Comparison of ENCODE assay signal across 16 mouse cellular contexts in the genomic region with DNA sequence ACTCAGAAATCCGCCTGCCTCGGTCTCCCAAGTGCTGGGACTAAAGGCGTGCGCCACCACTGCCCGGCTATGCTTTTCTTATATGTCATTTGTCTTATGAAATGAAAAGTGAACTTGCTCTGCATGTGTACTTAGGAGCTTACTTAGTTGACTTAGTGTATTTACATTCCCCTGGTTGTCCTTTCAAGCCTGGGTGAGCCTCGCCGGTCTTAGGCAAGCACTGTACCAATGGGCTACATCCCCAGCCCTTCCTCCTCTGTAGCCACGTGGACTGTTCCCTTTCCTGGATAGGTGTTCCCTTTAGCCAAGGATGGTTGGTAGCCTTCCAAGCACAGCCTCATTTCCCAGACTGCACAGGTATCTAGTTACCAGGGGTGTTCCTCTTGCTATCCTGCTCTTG. TPM values are rescaled to one million over a fixed set of nuclear protein-coding genes. Genes with fewer than 3 reads are reported as not detected.
A peak's percentile ranks its signal among the peaks of the same experiment; 100 is the strongest.
DNase-seq lines count a peak whose midpoint lies in the region; ATAC-seq and TF ChIP-seq lines count a peak whose summit lies in the region.
"Had no signal": no experiment of that assay in that cellular context is flagged by ENCODE, and none has a peak within 500 bp of the region (broad histone marks: within the 10 kb centered on the region; RNA-seq: fewer than 3 reads in every experiment).

No protein-coding gene starts in this region.

- WGBS in liver, embryonic 11.5 days = 77% methylated on average over 8 of the region's 8 CpGs
- WGBS in intestine, postnatal 0 days = 46% methylated on average over 8 of the region's 8 CpGs
- WGBS in lung, embryonic 15.5 days = 56% methylated on average over 8 of the region's 8 CpGs

- peak; percentile 39 for DNase-seq in liver
- no peak for DNase-seq in liver, embryonic 11.5 days (ENCODE audit: low spot score)
- DNase-seq in yolk sac, embryonic 10.5 days (ENCODE audit: low spot score) = peak; percentile 50
- no peak for DNase-seq in adrenal gland, adult 2 months
- DNase-seq in ovary, postnatal 10 days (ENCODE audit: low spot score) = no peak
- DNase-seq: cerebellum, adult 8-10 months; heart, postnatal 10 days; right cerebral cortex, adult 18-20 months had no signal

- H3K27me3 ChIP-seq in liver, embryonic 11.5 days (replicated peaks; ENCODE audit: control insufficient read depth, insufficient read depth, low read length) = no peaks in the 10 kb centered on the region
- H3K27me3 ChIP-seq in intestine, postnatal 0 days (replicated peaks; ENCODE audit: control insufficient read depth, insufficient read depth, low read length) = no peaks in the 10 kb centered on the region
- no peaks in the 10 kb centered on the region for H3K27me3 ChIP-seq in lung, embryonic 15.5 days
- H3K27me3 ChIP-seq: forebrain, embryonic 12.5 days had no signal

- no peak; the same call in 1 of the 2 replicates for ATAC-seq in liver, embryonic 11.5 days (replicated peaks; ENCODE audit: low FRiP score)
- ATAC-seq in intestine, postnatal 0 days = peak; percentile 38; the same call in 1 of the 2 replicates
- peak; percentile 84; the same call in 1 of the 2 replicates for ATAC-seq in lung, embryonic 15.5 days (ENCODE audit: borderline replicate concordance, extremely low read depth, low FRiP score, low TSS enrichment)
- ATAC-seq: hindbrain, embryonic 16.5 days had no signal

- no peaks in the 10 kb centered on the region for H3K9me3 ChIP-seq in liver, embryonic 11.5 days (ENCODE audit: control insufficient read depth, low read length)
- no peaks in the 10 kb centered on the region for H3K9me3 ChIP-seq in intestine, postnatal 0 days (ENCODE audit: control insufficient read depth)
- H3K9me3 ChIP-seq in lung, embryonic 15.5 days = no peaks in the 10 kb centered on the region
- H3K9me3 ChIP-seq: forebrain, embryonic 12.5 days; midbrain, embryonic 10.5 days had no signal

- H3K4me2 ChIP-seq in liver, embryonic 11.5 days = no peak overlapping the region
- H3K4me2 ChIP-seq in intestine, postnatal 0 days (replicated peaks; ENCODE audit: low read depth) = no peak overlapping the region
- no peak overlapping the region for H3K4me2 ChIP-seq in lung, embryonic 15.5 days
- H3K4me2 ChIP-seq: forebrain, embryonic 12.5 days had no signal

- no peak overlapping the region for H3K27ac ChIP-seq in liver, embryonic 11.5 days (ENCODE audit: low read depth, low read length)
- H3K27ac ChIP-seq in intestine, postnatal 0 days (ENCODE audit: low read depth, low read length) = no peak overlapping the region
- H3K27ac ChIP-seq in lung, embryonic 15.5 days = no peak overlapping the region
- H3K27ac ChIP-seq: forebrain, embryonic 12.5 days; midbrain, embryonic 10.5 days had no signal

- no peak overlapping the region for H3K9ac ChIP-seq in liver, embryonic 11.5 days (ENCODE audit: low read depth, low read length)
- no peak overlapping the region for H3K9ac ChIP-seq in intestine, postnatal 0 days (ENCODE audit: low read depth, low read length)
- H3K9ac ChIP-seq in lung, embryonic 15.5 days = no peak overlapping the region
- H3K9ac ChIP-seq: forebrain, embryonic 12.5 days had no signal

- TF ChIP-seq CTCF in intestine, postnatal 0 days (IDR thresholded peaks at IDR 0.05; ENCODE audit: low read depth) = no peak

- H3K4me3 ChIP-seq in liver, embryonic 11.5 days (ENCODE audit: low read depth, low read length) = no peak overlapping the region
- H3K4me3 ChIP-seq in intestine, postnatal 0 days (ENCODE audit: low read depth, low read length) = no peak overlapping the region
- H3K4me3 ChIP-seq in lung, embryonic 15.5 days = no peak overlapping the region
- H3K4me3 ChIP-seq: forebrain, embryonic 12.5 days; midbrain, embryonic 10.5 days had no signal

- H3K4me1 ChIP-seq in liver, embryonic 11.5 days (replicated peaks; ENCODE audit: control insufficient read depth, insufficient read depth, low read length) = no peaks in the 10 kb centered on the region
- H3K4me1 ChIP-seq in intestine, postnatal 0 days (replicated peaks; ENCODE audit: control insufficient read depth, insufficient read depth, low read length) = no peaks in the 10 kb centered on the region
- H3K4me1 ChIP-seq in lung, embryonic 15.5 days = no peaks in the 10 kb centered on the region
- H3K4me1 ChIP-seq: forebrain, embryonic 12.5 days had no signal

- H3K36me3 ChIP-seq in liver, embryonic 11.5 days (ENCODE audit: control insufficient read depth, insufficient read depth, low read length) = 0 out of 2 replicates have a peak, but pooled peaks cover 3% of the 10 kb centered on the region
- peaks cover 5% of the 10 kb centered on the region; the same call in 1 of the 2 replicates for H3K36me3 ChIP-seq in intestine, postnatal 0 days (ENCODE audit: control insufficient read depth, insufficient read depth)
- H3K36me3 ChIP-seq in lung, embryonic 15.5 days = no peaks in the 10 kb centered on the region; the same call in 1 of the 2 replicates

RNA-seq across cellular contexts. Expression of a gene that starts 6.2 kb away (rescaled TPM):
- polyA plus RNA-seq in liver, embryonic 11.5 days (2014; fragmentation: Nextera tagmentation; extraction: Ambion mirVana) = 0.66 TPM in 1 of 2 replicates, not detected in the other
- not detected in 2 replicates for polyA plus RNA-seq in intestine, postnatal 0 days (2015; fragmentation: Nextera tagmentation; extraction: Ambion mirVana)
- not detected in 2 replicates for polyA plus RNA-seq in lung, embryonic 15.5 days (2015; fragmentation: Nextera tagmentation; extraction: Ambion mirVana)
- not detected for total RNA-seq in adrenal gland, adult 2 months (2021)
- not detected in 2 replicates for polyA plus RNA-seq in adrenal gland, adult 2 months (2012; rRNA removed)
- total RNA-seq: heart, postnatal 10 days; left cerebral cortex, postnatal 36 days had no signal
- polyA plus RNA-seq: forebrain, embryonic 12.5 days; gonadal fat pad, adult 2 months; hindbrain, embryonic 16.5 days; midbrain, embryonic 10.5 days; neural tube, embryonic 11.5 days had no signal

RNA-seq across cellular contexts. Expression of a gene that starts 25.6 kb away (rescaled TPM):
- 1.6 and 1.8 TPM in 2 replicates for polyA plus RNA-seq in liver, embryonic 11.5 days (2014; fragmentation: Nextera tagmentation; extraction: Ambion mirVana)
- 28.9 and 29.3 TPM in 2 replicates for polyA plus RNA-seq in intestine, postnatal 0 days (2015; fragmentation: Nextera tagmentation; extraction: Ambion mirVana)
- 6.2 and 7.5 TPM in 2 replicates for polyA plus RNA-seq in lung, embryonic 15.5 days (2015; fragmentation: Nextera tagmentation; extraction: Ambion mirVana)
- total RNA-seq in adrenal gland, adult 2 months (2021) = 10 to 100 TPM; 20.5 to 38.5 TPM
- 26.1 and 33.8 TPM in 2 replicates for polyA plus RNA-seq in adrenal gland, adult 2 months (2012; rRNA removed)

RNA-seq across cellular contexts. Expression of a gene that starts 26.3 kb away (rescaled TPM):
- polyA plus RNA-seq in liver, embryonic 11.5 days (2014; fragmentation: Nextera tagmentation; extraction: Ambion mirVana) = 5.3 and 6.2 TPM in 2 replicates
- 5.6 and 5.7 TPM in 2 replicates for polyA plus RNA-seq in intestine, postnatal 0 days (2015; fragmentation: Nextera tagmentation; extraction: Ambion mirVana)
- 12.7 and 14.3 TPM in 2 replicates for polyA plus RNA-seq in lung, embryonic 15.5 days (2015; fragmentation: Nextera tagmentation; extraction: Ambion mirVana)
- 10 to 100 TPM; 26.5 to 42.4 TPM for total RNA-seq in adrenal gland, adult 2 months (2021)
- polyA plus RNA-seq in adrenal gland, adult 2 months (2012; rRNA removed) = 16.7 and 17.1 TPM in 2 replicates

RNA-seq across cellular contexts. Expression of a gene that starts 38.5 kb away (rescaled TPM):
- 182 and 192 TPM in 2 replicates for polyA plus RNA-seq in liver, embryonic 11.5 days (2014; fragmentation: Nextera tagmentation; extraction: Ambion mirVana)
- polyA plus RNA-seq in intestine, postnatal 0 days (2015; fragmentation: Nextera tagmentation; extraction: Ambion mirVana) = 40.8 TPM in 2 replicates
- polyA plus RNA-seq in lung, embryonic 15.5 days (2015; fragmentation: Nextera tagmentation; extraction: Ambion mirVana) = 66.4 and 68.7 TPM in 2 replicates
- total RNA-seq in adrenal gland, adult 2 months (2021) = 100 to 1,000 TPM; 152 to 249 TPM
- 184 and 207 TPM in 2 replicates for polyA plus RNA-seq in adrenal gland, adult 2 months (2012; rRNA removed)

RNA-seq across cellular contexts. Expression of a gene that starts 38.7 kb away (rescaled TPM):
- 10.5 and 15.4 TPM in 2 replicates for polyA plus RNA-seq in liver, embryonic 11.5 days (2014; fragmentation: Nextera tagmentation; extraction: Ambion mirVana)
- polyA plus RNA-seq in intestine, postnatal 0 days (2015; fragmentation: Nextera tagmentation; extraction: Ambion mirVana) = 3.1 and 3.9 TPM in 2 replicates
- polyA plus RNA-seq in lung, embryonic 15.5 days (2015; fragmentation: Nextera tagmentation; extraction: Ambion mirVana) = 10.1 and 12.6 TPM in 2 replicates
- 1 to 10 TPM; 7.6 to 9.2 TPM for total RNA-seq in adrenal gland, adult 2 months (2021)
- 1.4 and 1.5 TPM in 2 replicates for polyA plus RNA-seq in adrenal gland, adult 2 months (2012; rRNA removed)

Comparison
In these comparisons a context has a peak if more than half of its experiments do, and no peak if none do; other contexts are left out.
1. DNase-seq: peak in liver (single experiment) and yolk sac, embryonic 10.5 days (single experiment); none in liver, embryonic 11.5 days (single experiment), adrenal gland, adult 2 months (single experiment) and ovary, postnatal 10 days (single experiment).